Mouse (Mus musculus): Measurements from ENCODE around the gene Tecr. TPM values are rescaled to one million over a fixed set of nuclear protein-coding genes. Genes with fewer than 3 reads are reported as not detected.

Tecr gene
- polyA plus RNA-seq, 1 experiment from 2014 or later, result 754 TPM

GRCm38 (mm10) chr8:83583236-83583635 lies 24.5 kb downstream of the Tecr start:
- Histone ChIP-seq H3K36me3 (ENCODE audit: control insufficient read depth, insufficient read depth, low read length) (no peaks in the 10 kb centered on the region), H3K9me3 (ENCODE audit: control insufficient read depth, low read length) (no peaks in the 10 kb centered on the region), H3K27me3 (ENCODE audit: control insufficient read depth, insufficient read depth, low read length) (no peaks in the 10 kb centered on the region), H3K4me2 (replicated peaks; ENCODE audit: low read depth, low read length) (no peak overlapping the region), H3K4me1 (replicated peaks; ENCODE audit: control insufficient read depth, insufficient read depth, low read length) (peaks cover 4% of the 10 kb centered on the region), H3K4me3 (ENCODE audit: low read depth, low read length) (no peak overlapping the region), H3K9ac (ENCODE audit: low read depth, low read length) (no peak overlapping the region), H3K27ac (ENCODE audit: low read depth, low read length) (no peak overlapping the region)
- WGBS, result 89% methylated on average over 15 of the region's 15 CpGs
- ATAC-seq (ENCODE audit: low FRiP score), result no peak
- no peak for DNase-seq (ENCODE audit: low spot score)

GRCm38 (mm10) chr8:83582226-83582625 lies 25.5 kb downstream of the Tecr start:
- no peaks in the 10 kb centered on the region for H3K36me3 ChIP-seq (ENCODE audit: control insufficient read depth, insufficient read depth, low read length)
- no peak for DNase-seq (ENCODE audit: low spot score)
- H3K4me3 ChIP-seq (ENCODE audit: low read depth, low read length), result no peak overlapping the region
- no peaks in the 10 kb centered on the region for H3K27me3 ChIP-seq (ENCODE audit: control insufficient read depth, insufficient read depth, low read length)
- no peak overlapping the region for H3K27ac ChIP-seq (ENCODE audit: low read depth, low read length)
- no peaks in the 10 kb centered on the region for H3K9me3 ChIP-seq (ENCODE audit: control insufficient read depth, low read length)
- no peak for ATAC-seq (ENCODE audit: low FRiP score)
- WGBS, result 86% methylated on average over 8 of the region's 8 CpGs
- no peak overlapping the region for H3K4me2 ChIP-seq (replicated peaks; ENCODE audit: low read depth, low read length)
- no peak overlapping the region for H3K9ac ChIP-seq (ENCODE audit: low read depth, low read length)
- peaks cover 6% of the 10 kb centered on the region for H3K4me1 ChIP-seq (replicated peaks; ENCODE audit: control insufficient read depth, insufficient read depth, low read length)

DNA sequence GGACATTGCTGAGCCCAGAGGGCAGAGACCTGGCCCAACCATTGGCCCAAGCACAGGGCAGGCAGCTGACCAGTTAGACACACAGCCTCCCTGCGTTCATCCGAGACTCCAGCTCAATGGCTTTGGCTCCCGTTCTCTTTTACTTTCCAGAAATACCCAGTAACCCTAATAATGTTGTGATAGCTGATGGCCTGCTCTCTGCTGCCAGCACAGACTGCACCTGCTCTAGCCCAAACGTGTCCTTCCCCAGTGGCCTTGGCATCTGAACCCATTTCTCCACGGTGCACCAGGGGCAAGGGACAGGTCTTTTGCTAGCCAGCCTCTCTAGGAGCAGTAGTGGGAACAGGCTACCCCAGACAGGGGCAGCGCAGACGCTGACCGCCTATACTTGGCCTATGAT lies 26.9 kb downstream of the Tecr start:
- ATAC-seq (ENCODE audit: low FRiP score) (no peak), DNase-seq (ENCODE audit: low spot score) (no peak)
- H3K9ac ChIP-seq (ENCODE audit: low read depth, low read length), result no peak overlapping the region
- peaks cover 8% of the 10 kb centered on the region for H3K4me1 ChIP-seq (replicated peaks; ENCODE audit: control insufficient read depth, insufficient read depth, low read length)
- 87% methylated on average over 8 of the region's 8 CpGs for WGBS
- no peaks in the 10 kb centered on the region for H3K27me3 ChIP-seq (ENCODE audit: control insufficient read depth, insufficient read depth, low read length)
- no peaks in the 10 kb centered on the region for H3K9me3 ChIP-seq (ENCODE audit: control insufficient read depth, low read length)
- H3K36me3 ChIP-seq (ENCODE audit: control insufficient read depth, insufficient read depth, low read length), result no peaks in the 10 kb centered on the region
- H3K4me3 ChIP-seq (ENCODE audit: low read depth, low read length), result no peak overlapping the region
- no peak overlapping the region for H3K4me2 ChIP-seq (replicated peaks; ENCODE audit: low read depth, low read length)
- no peak overlapping the region for H3K27ac ChIP-seq (ENCODE audit: low read depth, low read length)

DNA sequence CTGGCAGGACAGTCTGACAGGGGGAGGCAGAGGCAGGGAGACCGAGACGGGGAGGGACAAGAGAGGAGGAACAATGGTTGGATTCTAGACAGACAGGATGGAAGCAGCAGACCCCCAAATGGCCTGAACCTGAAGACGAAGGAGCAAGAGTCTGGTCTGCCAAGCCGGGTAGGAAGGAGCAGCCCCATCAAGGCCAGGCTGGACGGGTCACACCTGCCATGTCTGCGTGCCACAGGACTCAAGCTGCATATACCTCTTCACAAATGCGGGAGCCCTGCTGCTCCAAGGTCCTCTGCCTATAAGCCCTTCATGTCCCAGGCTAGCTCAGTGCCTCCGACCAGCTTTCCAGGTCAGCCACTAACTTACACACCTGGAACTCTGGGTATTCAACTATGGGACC lies 28.1 kb downstream of the Tecr start:
- Histone ChIP-seq H3K9me3 (ENCODE audit: control insufficient read depth, low read length) (no peaks in the 10 kb centered on the region), H3K4me3 (ENCODE audit: low read depth, low read length) (no peak overlapping the region), H3K27ac (ENCODE audit: low read depth, low read length) (no peak overlapping the region), H3K4me2 (replicated peaks; ENCODE audit: low read depth, low read length) (no peak overlapping the region), H3K9ac (ENCODE audit: low read depth, low read length) (no peak overlapping the region), H3K36me3 (ENCODE audit: control insufficient read depth, insufficient read depth, low read length) (no peaks in the 10 kb centered on the region), H3K27me3 (ENCODE audit: control insufficient read depth, insufficient read depth, low read length) (no peaks in the 10 kb centered on the region), H3K4me1 (replicated peaks; ENCODE audit: control insufficient read depth, insufficient read depth, low read length) (peaks cover 6% of the 10 kb centered on the region)
- ATAC-seq (ENCODE audit: low FRiP score) (no peak), DNase-seq (ENCODE audit: low spot score) (no peak)
- WGBS, result 86% methylated on average over 8 of the region's 8 CpGs

DNA sequence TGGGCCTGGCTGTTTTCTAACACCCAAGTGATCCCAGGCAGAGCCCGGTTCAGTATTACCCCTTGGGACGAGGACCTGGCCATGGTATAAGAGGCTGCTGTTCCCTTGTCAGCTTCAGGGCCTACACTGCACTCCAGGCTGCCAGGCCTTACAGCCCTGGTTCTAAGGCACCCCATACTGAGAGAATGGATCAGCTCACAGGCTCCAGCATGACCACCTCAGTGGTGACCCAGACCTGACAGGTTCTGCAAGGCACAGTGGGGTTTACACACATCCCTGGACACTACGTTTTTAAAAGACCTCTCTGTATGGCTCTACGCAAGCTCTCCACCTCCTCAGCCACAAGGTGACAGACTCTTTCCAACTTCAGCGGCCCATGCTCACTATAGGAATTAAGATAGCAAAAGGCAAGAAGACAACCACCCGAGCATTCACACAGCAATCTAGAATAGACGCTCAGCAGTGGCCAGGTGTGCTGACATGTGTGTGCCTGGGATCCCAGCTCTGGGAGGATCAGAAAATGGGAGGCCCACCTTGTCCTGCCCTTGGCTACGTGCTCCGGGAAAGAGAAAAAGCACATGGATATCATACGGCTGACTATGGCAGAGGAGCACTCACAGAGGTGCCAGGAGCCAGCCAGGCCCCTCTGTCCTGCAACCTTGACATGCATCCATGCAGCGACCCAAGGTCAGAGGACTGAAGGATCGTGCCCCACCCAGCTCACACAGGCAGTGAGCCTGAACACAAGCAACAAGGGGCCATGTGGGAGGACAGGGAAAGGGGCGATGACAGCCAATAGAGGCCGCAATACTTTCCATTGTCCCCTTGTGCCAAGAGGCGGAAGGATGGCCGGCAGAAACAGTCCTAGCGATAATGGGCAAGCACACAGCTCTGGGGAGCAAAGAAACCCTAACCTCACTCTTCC lies 29.4 kb downstream of the Tecr start:
- H3K9ac ChIP-seq (ENCODE audit: low read depth, low read length), result no peak overlapping the region
- H3K4me2 ChIP-seq (replicated peaks; ENCODE audit: low read depth, low read length), result no peak overlapping the region; the same call in 1 of the 2 replicates
- H3K27ac ChIP-seq (ENCODE audit: low read depth, low read length), result peak overlapping the region; percentile 20; the same call in 1 of the 2 replicates
- DNase-seq (ENCODE audit: low spot score) (no peak), ATAC-seq (ENCODE audit: low FRiP score) (no peak)
- H3K4me3 ChIP-seq (ENCODE audit: low read depth, low read length), result no peak overlapping the region
- no peaks in the 10 kb centered on the region for H3K9me3 ChIP-seq (ENCODE audit: control insufficient read depth, low read length)
- H3K4me1 ChIP-seq (replicated peaks; ENCODE audit: control insufficient read depth, insufficient read depth, low read length), result peaks cover 6% of the 10 kb centered on the region
- no peaks in the 10 kb centered on the region for H3K36me3 ChIP-seq (ENCODE audit: control insufficient read depth, insufficient read depth, low read length)
- no peaks in the 10 kb centered on the region for H3K27me3 ChIP-seq (ENCODE audit: control insufficient read depth, insufficient read depth, low read length)
- WGBS, result 72% methylated on average over 17 of the region's 17 CpGs

- no peak for DNase-seq (ENCODE audit: low spot score)
Observed at GRCm38 (mm10) chr8:83577384-83577791, 30.4 kb downstream of the Tecr start.

GRCm38 (mm10) chr8:83576921-83577320 lies 30.9 kb downstream of the Tecr start:
- no peak overlapping the region for H3K4me2 ChIP-seq (replicated peaks; ENCODE audit: low read depth, low read length)
- no peak overlapping the region for H3K4me3 ChIP-seq (ENCODE audit: low read depth, low read length)
- H3K36me3 ChIP-seq (ENCODE audit: control insufficient read depth, insufficient read depth, low read length), result 0 out of 2 replicates have a peak, but pooled peaks cover 4% of the 10 kb centered on the region
- no peaks in the 10 kb centered on the region for H3K9me3 ChIP-seq (ENCODE audit: control insufficient read depth, low read length)
- no peak for DNase-seq (ENCODE audit: low spot score)
- no peak overlapping the region for H3K27ac ChIP-seq (ENCODE audit: low read depth, low read length)
- no peak for ATAC-seq (ENCODE audit: low FRiP score)
- H3K4me1 ChIP-seq (replicated peaks; ENCODE audit: control insufficient read depth, insufficient read depth, low read length), result peaks cover 6% of the 10 kb centered on the region
- no peaks in the 10 kb centered on the region for H3K27me3 ChIP-seq (ENCODE audit: control insufficient read depth, insufficient read depth, low read length)
- 51% methylated on average over 4 of the region's 4 CpGs for WGBS
- H3K9ac ChIP-seq (ENCODE audit: low read depth, low read length), result no peak overlapping the region

More at GRCm38 (mm10) chr8:83577384-83577791, 30.4 kb downstream of the Tecr start:
- Histone ChIP-seq H3K9me3 (ENCODE audit: control insufficient read depth, low read length) (no peaks in the 10 kb centered on the region), H3K27ac (ENCODE audit: low read depth, low read length) (no peak overlapping the region), H3K27me3 (ENCODE audit: control insufficient read depth, insufficient read depth, low read length) (no peaks in the 10 kb centered on the region), H3K4me2 (replicated peaks; ENCODE audit: low read depth, low read length) (no peak overlapping the region), H3K4me3 (ENCODE audit: low read depth, low read length) (no peak overlapping the region), H3K4me1 (replicated peaks; ENCODE audit: control insufficient read depth, insufficient read depth, low read length) (peaks cover 6% of the 10 kb centered on the region), H3K36me3 (ENCODE audit: control insufficient read depth, insufficient read depth, low read length) (0 out of 2 replicates have a peak, but pooled peaks cover 2% of the 10 kb centered on the region), H3K9ac (ENCODE audit: low read depth, low read length) (0 out of 2 replicates have a peak overlapping the region, but pooled peaks have one; percentile 11)
- 56% methylated on average over 9 of the region's 9 CpGs for WGBS
- no peak for ATAC-seq (ENCODE audit: low FRiP score)

DNA sequence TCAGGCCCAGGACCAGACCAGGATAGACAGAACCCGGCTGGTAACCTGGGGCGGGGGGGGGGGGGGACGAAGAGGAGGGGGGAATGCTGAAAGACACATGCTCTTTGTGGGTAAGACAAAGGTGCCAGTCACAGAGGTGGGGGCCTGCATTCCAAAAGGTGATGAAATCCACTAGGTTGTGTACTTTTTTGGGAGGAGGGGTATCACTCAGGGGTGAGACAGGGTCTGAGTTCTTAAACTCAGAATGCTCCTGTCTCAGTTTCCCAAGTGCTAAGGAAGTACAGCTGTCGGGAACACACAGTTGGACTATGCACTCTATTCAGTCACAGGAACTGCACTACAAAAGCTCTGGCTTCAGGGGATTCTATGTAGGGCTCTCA lies 31.3 kb downstream of the Tecr start:
- Histone ChIP-seq H3K4me2 (replicated peaks; ENCODE audit: low read depth, low read length) (no peak overlapping the region), H3K36me3 (ENCODE audit: control insufficient read depth, insufficient read depth, low read length) (0 out of 2 replicates have a peak, but pooled peaks cover 5% of the 10 kb centered on the region), H3K27ac (ENCODE audit: low read depth, low read length) (no peak overlapping the region), H3K4me1 (replicated peaks; ENCODE audit: control insufficient read depth, insufficient read depth, low read length) (peaks cover 6% of the 10 kb centered on the region), H3K4me3 (ENCODE audit: low read depth, low read length) (no peak overlapping the region), H3K9ac (ENCODE audit: low read depth, low read length) (no peak overlapping the region), H3K9me3 (ENCODE audit: control insufficient read depth, low read length) (no peaks in the 10 kb centered on the region), H3K27me3 (ENCODE audit: control insufficient read depth, insufficient read depth, low read length) (no peaks in the 10 kb centered on the region)
- ATAC-seq (ENCODE audit: low FRiP score) (no peak), DNase-seq (ENCODE audit: low spot score) (no peak)
- WGBS, result 61% methylated on average over 1 of the region's 4 CpGs

All from hindbrain, embryonic 11.5 days (tissue).